Mouse (Mus musculus) megakaryocyte, embryonic 14.5 days (primary cell): Measurements from ENCODE around the gene Aspscr1.

Experiments used
- FLI1 ChIP-seq: IDR thresholded peaks from 2 replicates; pipeline ENCODE4 v1.6.1; 2012; ENCODE audit warnings: low read length, inconsistent platforms, mixed read lengths
- GATA1 ChIP-seq: IDR thresholded peaks from 3 replicates; pipeline ENCODE4 v1.6.1; 2012; ENCODE audit warnings: mixed read lengths, low read length, inconsistent platforms, borderline replicate concordance

DNA sequence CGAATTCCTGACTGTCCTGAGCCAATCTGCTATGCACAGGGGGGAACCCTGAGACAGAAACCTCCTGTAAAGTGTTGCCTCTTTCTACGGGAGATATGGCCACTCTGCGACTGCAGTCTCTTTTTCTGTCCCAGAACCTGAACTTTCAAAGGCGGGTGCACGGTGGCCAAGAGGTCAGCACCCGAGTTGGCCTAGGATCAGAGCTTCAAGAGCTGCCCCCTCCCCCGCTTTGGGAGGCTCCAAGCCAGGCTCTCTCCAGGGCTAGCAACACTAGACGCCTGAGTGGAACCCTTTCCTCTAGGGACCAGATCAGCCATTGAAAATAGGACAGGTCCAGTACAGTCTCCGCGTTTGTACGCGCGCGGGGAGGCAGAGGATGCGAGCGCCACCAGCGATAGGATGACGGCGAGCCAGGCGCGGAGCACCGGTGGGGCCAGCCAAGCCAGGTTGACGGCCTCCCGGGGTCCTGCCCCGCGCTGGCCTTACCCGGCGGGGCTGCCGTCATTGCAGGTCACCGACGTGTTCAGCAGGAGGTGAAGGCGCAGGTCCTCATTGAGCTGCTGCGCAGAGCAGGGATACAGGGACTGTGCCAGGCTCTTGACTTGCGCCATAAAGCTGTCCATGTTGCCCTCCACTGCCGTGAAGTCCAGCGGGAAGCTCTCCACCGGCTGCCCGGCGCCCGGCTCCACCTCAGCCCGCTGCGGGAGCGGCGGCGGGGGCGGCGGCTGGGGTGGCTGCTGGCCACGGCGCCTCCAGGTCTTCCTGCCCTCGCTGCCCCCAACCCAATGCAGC is 13.1 kb upstream of the Aspscr1 start:
- TF ChIP-seq GATA1 (no peak), FLI1 (no peak)
